Mouse (Mus musculus) adrenal gland, adult 18-20 months (tissue): ENCODE data around the gene Btbd35f20. TPM values are rescaled to one million over a fixed set of nuclear protein-coding genes. Genes with fewer than 3 reads are reported as not detected.
"Not testable (repeated sequence)": the region's sequence is repeated elsewhere in the genome, so short reads cannot be mapped to it uniquely, and the experiment has no call there.

Experiments used
- DNase-seq, 2 experiments: peaks; one replicate each; pipeline ENCODE4 v3.0.0; 2021 to 2022; ENCODE audit warnings: low spot score in 2 of 2
- long read RNA-seq, 2 experiments: library from polyadenylated mRNA; stranded (forward); transcript quantifications; one replicate each; pipeline ENCODE4 v2.0.0; 2021
- total RNA-seq, 2 experiments: library from RNA; stranded (reverse); gene quantifications; 1 replicate in 1 of 2; 2 replicates in 1 of 2; pipeline ENCODE4 v1.2.3; 2021

Btbd35f20 gene
- not detected for total RNA-seq
- long read RNA-seq, experiment 1 = 0 reads
- long read RNA-seq, experiment 2 = 0 reads

DNA sequence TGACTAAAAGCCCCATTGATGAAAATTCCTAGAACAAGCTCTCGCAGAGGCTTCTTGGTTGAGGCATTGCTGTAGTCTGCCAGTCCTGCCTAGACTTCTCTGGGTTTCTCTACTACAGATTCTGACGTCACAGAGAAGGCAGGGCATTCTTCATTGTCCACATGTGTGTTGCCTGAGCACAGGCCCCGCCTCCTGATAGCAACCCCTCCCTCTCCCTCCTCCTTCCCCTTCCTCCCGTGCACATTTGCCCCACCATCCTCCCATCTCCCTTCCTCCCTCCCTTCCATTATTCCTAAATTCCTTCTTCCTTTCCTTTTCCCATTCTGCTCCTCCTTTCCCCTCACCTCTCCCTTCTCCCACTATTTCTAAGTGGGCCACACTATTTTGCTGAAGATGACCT, at the start of gene Btbd35f20:
Btbd35f20 (minus strand) TSS at position 101 of the 400 bp plus-strand sequence.
- DNase-seq = not testable (repeated sequence)

Other genes with a start within 250 kb of the Btbd35f20 start
- gene Btbd35f28, start 94.7 kb downstream of the Btbd35f20 start, total RNA-seq = not detected
- gene Btbd35f17, start 79.4 kb upstream of the Btbd35f20 start, total RNA-seq = not detected